Mouse (Mus musculus): ENCODE measurements around the gene Ubr3.

- TF ChIP-seq EP300 (IDR thresholded peaks at IDR 0.05; ENCODE audit: low read length) (no peak), MAX (IDR thresholded peaks at IDR 0.05; ENCODE audit: low read length) (no peak), CTCF (conservative IDR thresholded peaks at IDR 0.05 in 1 of 2, IDR thresholded peaks at IDR 0.05 in 1 of 2; ENCODE audit: low read depth in 2 of 2, low read length in 2 of 2) (no peak), USF1 (IDR thresholded peaks at IDR 0.05; ENCODE audit: low read depth, low read length) (no peak), POLR2A (IDR thresholded peaks at IDR 0.05; ENCODE audit: low read depth, low read length) (no peak), E2F4 (IDR thresholded peaks at IDR 0.05; ENCODE audit: insufficient replicate concordance, low read depth, low read length) (no peak), MXI1 (IDR thresholded peaks at IDR 0.05; ENCODE audit: low read depth, low read length) (no peak), UBTF (IDR thresholded peaks at IDR 0.05; ENCODE audit: low read depth, low read length) (no peak), JUND (conservative IDR thresholded peaks at IDR 0.05; ENCODE audit: low read depth, low read length) (no peak), SMC3 (IDR thresholded peaks at IDR 0.05; ENCODE audit: low read depth, low read length) (no peak), MAFK (IDR thresholded peaks at IDR 0.05; ENCODE audit: insufficient replicate concordance, low read length) (no peak)
These were observed 843 bp upstream of the Ubr3 start for GRCm38 (mm10) chr2:69896224-69896581.
